Mouse (Mus musculus) stomach, postnatal 0 days (tissue): ENCODE results near the gene N6amt1.

Source experiments
- CTCF ChIP-seq: IDR thresholded peaks from 2 replicates; pipeline ENCODE4 v1.5.1; 2016; ENCODE audit warnings: antibody characterized with exemption, low read depth, mild to moderate bottlenecking, moderate library complexity
- EP300 ChIP-seq: optimal IDR thresholded peaks from 2 replicates; pipeline ENCODE3; 2016; ENCODE audit warnings: antibody characterized with exemption

DNA sequence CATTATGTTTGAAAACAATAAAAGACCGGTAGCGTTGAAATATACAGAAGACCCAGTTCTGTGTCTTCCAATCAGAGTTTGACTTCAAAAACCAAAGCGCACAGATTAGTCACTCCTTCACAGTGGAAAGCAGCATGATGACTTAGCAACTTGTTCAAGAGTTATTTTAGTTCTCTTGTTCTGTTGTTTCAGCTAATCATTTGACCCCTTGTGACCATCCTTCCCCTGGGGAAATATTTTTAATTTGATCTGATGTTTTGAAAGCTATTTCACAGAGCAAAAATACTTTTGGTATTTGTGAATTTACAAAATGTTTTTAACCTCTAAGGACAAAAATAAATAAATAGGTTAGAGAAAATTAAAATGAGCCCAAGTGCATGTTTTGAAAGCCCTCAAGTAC is 19.2 kb upstream of the N6amt1 start:
- TF ChIP-seq CTCF (no peak), EP300 (no peak)
